Mouse (Mus musculus) spleen, adult 2 months (tissue): ENCODE measurements around the gene Nrip1.

Experiments used
- CTCF ChIP-seq: fragments of 200-500 bp; IDR thresholded peaks from 2 replicates; pipeline ENCODE4 v1.5.1; 2011; ENCODE audit warnings: mild to moderate bottlenecking, inconsistent platforms; ENCODE audit not compliant: insufficient read depth, insufficient read length, insufficient replicate concordance; ENCODE audit errors: extremely low read depth
- POLR2A ChIP-seq: fragments of 200-500 bp; IDR thresholded peaks from 2 replicates; pipeline ENCODE4 v1.6.1; 2011; ENCODE audit warnings: low read depth, low read length, inconsistent platforms

GRCm38 (mm10) chr16:76365790-76366406 is 7.7 kb downstream of the Nrip1 start:
- TF ChIP-seq POLR2A (no peak), CTCF (peak; percentile 14; the same call in 1 of the 2 replicates)
